Mouse (Mus musculus): ENCODE data around the gene Dpp6. TPM values are rescaled to one million over a fixed set of nuclear protein-coding genes. Genes with fewer than 3 reads are reported as not detected.

Gene Dpp6
- polyA plus RNA-seq, 1 experiment from 2014 or later = 0.36 TPM

DNA sequence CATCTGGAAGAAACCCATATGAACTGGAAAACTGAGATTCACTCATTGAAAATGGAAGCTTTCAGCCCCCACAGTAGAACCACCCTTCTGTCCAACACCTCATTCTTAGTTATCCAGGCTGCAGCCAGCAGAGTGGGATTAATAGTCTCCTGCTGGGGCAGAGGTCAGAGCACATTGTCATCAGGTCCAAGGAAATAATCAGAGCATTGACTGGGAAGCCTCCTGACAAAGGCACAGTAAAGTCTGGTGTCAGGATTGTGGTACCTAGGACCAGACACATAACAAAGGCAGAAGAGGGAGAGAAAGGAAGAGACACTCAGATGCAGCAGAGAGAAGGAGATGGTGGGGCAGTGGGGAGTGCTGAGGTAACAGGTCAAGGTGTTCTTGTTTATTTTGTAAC is 93.3 kb downstream of the Dpp6 start:
- H3K9me3 ChIP-seq (ENCODE audit: control insufficient read depth, low read length) = no peaks in the 10 kb centered on the region
- peaks cover 6% of the 10 kb centered on the region; the same call in 1 of the 2 replicates for H3K27me3 ChIP-seq (ENCODE audit: control insufficient read depth, insufficient read depth, low read length)
- no peak overlapping the region for H3K27ac ChIP-seq (replicated peaks in 1 of 2; ENCODE audit: control insufficient read depth in 1 of 2, insufficient read depth in 1 of 2, low read depth in 2 of 2, low read length in 2 of 2)
- no peak overlapping the region for H3K4me3 ChIP-seq (ENCODE audit: control insufficient read depth in 1 of 2, insufficient read depth in 1 of 2, low read depth in 1 of 2, low read length in 2 of 2)
- no peak for ATAC-seq (ENCODE audit: insufficient number of reproducible peaks, insufficient read depth, low FRiP score, low read depth)
- H3K36me3 ChIP-seq (ENCODE audit: control insufficient read depth, insufficient read depth, low read length) = no peaks in the 10 kb centered on the region
- no peak overlapping the region for H3K4me2 ChIP-seq (ENCODE audit: low read length)
- H3K9ac ChIP-seq (ENCODE audit: low read length) = no peak overlapping the region
- no peaks in the 10 kb centered on the region for H3K4me1 ChIP-seq (ENCODE audit: control insufficient read depth in 2 of 2, insufficient read depth in 2 of 2, low read length in 2 of 2)

DNA sequence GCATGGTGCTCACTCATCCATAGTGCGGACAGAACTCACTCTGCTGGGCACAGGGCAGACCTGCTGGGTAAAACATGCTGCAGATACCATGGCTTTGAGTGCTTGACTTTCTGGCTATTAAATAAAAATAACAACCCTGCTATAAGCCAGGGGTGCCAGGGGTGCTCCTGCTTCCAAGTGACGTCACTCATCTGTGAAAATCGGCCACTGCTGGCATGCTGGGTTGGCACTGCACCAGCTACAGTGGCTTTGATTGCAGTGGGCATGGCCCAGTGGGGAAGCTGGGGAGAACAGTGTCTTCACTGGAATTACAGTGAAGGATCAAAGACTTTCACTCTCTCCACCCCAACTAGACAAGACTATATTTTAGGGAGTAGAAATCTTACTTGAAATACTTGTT is 95.0 kb downstream of the Dpp6 start:
- Histone ChIP-seq H3K4me1 (ENCODE audit: control insufficient read depth in 2 of 2, insufficient read depth in 2 of 2, low read length in 2 of 2) (no peaks in the 10 kb centered on the region), H3K27ac (replicated peaks in 1 of 2; ENCODE audit: control insufficient read depth in 1 of 2, insufficient read depth in 1 of 2, low read depth in 2 of 2, low read length in 2 of 2) (no peak overlapping the region), H3K4me2 (ENCODE audit: low read length) (no peak overlapping the region), H3K27me3 (ENCODE audit: control insufficient read depth, insufficient read depth, low read length) (no peaks in the 10 kb centered on the region; the same call in 1 of the 2 replicates), H3K36me3 (ENCODE audit: control insufficient read depth, insufficient read depth, low read length) (no peaks in the 10 kb centered on the region), H3K9ac (ENCODE audit: low read length) (no peak overlapping the region), H3K4me3 (ENCODE audit: control insufficient read depth in 1 of 2, insufficient read depth in 1 of 2, low read depth in 1 of 2, low read length in 2 of 2) (no peak overlapping the region), H3K9me3 (ENCODE audit: control insufficient read depth, low read length) (no peaks in the 10 kb centered on the region)
- 68% methylated on average over 3 of the region's 3 CpGs for WGBS
- no peak for ATAC-seq (ENCODE audit: insufficient number of reproducible peaks, insufficient read depth, low FRiP score, low read depth)

DNA sequence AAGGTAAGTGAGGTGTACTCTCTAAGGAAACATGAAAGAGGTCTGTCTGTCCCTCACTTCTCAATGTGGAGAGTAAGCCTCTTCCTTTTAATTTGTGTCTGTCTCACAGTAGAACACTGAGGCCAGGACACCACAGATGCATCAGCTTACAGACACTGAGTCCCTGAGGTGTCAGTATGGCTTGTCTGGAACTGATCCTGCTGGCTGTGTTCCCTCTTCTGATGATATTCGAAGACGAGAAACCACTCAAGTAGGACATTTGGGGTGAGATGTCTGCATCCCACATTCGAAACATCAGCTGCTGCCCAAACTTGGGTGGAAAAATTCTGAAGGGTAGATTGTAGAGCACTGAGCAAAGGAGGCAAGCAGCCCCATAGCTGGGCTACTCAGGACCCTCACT is 101.8 kb downstream of the Dpp6 start:
- Histone ChIP-seq H3K27ac (replicated peaks in 1 of 2; ENCODE audit: control insufficient read depth in 1 of 2, insufficient read depth in 1 of 2, low read depth in 2 of 2, low read length in 2 of 2) (no peak overlapping the region), H3K9me3 (ENCODE audit: control insufficient read depth, low read length) (no peaks in the 10 kb centered on the region), H3K4me3 (ENCODE audit: control insufficient read depth in 1 of 2, insufficient read depth in 1 of 2, low read depth in 1 of 2, low read length in 2 of 2) (no peak overlapping the region), H3K4me2 (ENCODE audit: low read length) (no peak overlapping the region), H3K27me3 (ENCODE audit: control insufficient read depth, insufficient read depth, low read length) (no peaks in the 10 kb centered on the region), H3K9ac (ENCODE audit: low read length) (no peak overlapping the region), H3K36me3 (ENCODE audit: control insufficient read depth, insufficient read depth, low read length) (no peaks in the 10 kb centered on the region), H3K4me1 (ENCODE audit: control insufficient read depth in 2 of 2, insufficient read depth in 2 of 2, low read length in 2 of 2) (no peaks in the 10 kb centered on the region)
- 75% methylated on average over 3 of the region's 3 CpGs for WGBS
- ATAC-seq (ENCODE audit: insufficient number of reproducible peaks, insufficient read depth, low FRiP score, low read depth) = no peak

DNA sequence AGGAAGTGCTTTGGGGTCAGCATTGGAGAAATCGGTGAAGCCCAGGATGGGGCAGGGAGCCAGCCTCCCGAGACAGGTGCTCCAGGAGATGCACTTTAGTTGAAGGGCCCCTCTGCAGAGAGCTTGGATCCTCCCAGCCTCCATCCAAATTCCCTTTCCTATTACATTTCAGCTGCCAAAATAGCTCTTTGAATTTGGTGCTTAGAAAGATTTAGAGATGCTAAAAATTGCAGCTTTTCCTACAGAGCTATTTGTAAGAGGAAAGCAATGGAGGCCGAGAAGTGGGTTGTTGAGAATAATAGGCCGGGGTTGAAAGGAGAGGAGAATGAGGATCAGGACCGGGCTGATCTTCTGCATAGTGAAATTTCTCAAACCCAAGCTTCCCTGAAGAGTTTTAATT is 107.5 kb downstream of the Dpp6 start:
- 77% methylated on average over 5 of the region's 5 CpGs for WGBS
- no peak for ATAC-seq (ENCODE audit: insufficient number of reproducible peaks, insufficient read depth, low FRiP score, low read depth)
- no peaks in the 10 kb centered on the region for H3K27me3 ChIP-seq (ENCODE audit: control insufficient read depth, insufficient read depth, low read length)
- H3K4me3 ChIP-seq (ENCODE audit: control insufficient read depth in 1 of 2, insufficient read depth in 1 of 2, low read depth in 1 of 2, low read length in 2 of 2) = no peak overlapping the region
- H3K36me3 ChIP-seq (ENCODE audit: control insufficient read depth, insufficient read depth, low read length) = no peaks in the 10 kb centered on the region
- no peaks in the 10 kb centered on the region for H3K4me1 ChIP-seq (ENCODE audit: control insufficient read depth in 2 of 2, insufficient read depth in 2 of 2, low read length in 2 of 2)
- no peak overlapping the region for H3K9ac ChIP-seq (ENCODE audit: low read length)
- no peak overlapping the region for H3K27ac ChIP-seq (replicated peaks in 1 of 2; ENCODE audit: control insufficient read depth in 1 of 2, insufficient read depth in 1 of 2, low read depth in 2 of 2, low read length in 2 of 2)
- no peak overlapping the region for H3K4me2 ChIP-seq (ENCODE audit: low read length)
- H3K9me3 ChIP-seq (ENCODE audit: control insufficient read depth, low read length) = no peaks in the 10 kb centered on the region

DNA sequence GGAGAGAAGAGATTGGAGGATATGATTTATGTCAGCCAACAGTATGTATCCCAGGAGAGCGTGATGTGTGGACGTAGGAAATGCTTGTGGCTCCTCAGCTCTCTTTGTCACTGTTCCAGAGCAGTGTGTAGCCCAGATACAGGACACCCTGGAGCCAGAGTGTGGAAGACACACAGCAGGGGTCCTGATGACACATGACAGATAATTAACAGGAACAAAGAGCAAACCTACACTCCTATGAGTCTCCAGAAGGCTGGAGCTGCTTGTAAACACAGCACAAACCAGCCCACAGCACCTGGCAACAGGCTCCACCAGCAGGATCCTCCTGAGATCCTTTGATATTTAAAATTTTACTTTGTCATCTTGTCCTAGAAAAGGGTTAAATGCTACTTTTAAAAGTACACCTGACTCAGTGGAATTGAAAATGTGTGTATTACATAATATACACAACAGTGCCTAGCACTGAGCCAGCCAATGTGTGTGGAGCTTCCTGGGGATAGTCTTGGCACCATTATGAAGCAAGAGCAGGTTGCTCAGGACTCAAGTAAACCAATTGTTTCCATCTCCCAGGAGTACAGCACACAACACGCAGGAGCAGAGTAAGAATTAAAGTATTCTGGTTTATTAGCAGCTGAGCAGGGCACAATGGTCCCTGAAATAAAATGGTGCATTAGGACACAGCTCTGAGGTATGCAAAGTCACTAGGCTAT is 115.6 kb downstream of the Dpp6 start:
- Histone ChIP-seq H3K4me3 (ENCODE audit: control insufficient read depth in 1 of 2, insufficient read depth in 1 of 2, low read depth in 1 of 2, low read length in 2 of 2) (no peak overlapping the region), H3K27ac (replicated peaks in 1 of 2; ENCODE audit: control insufficient read depth in 1 of 2, insufficient read depth in 1 of 2, low read depth in 2 of 2, low read length in 2 of 2) (no peak overlapping the region), H3K4me2 (ENCODE audit: low read length) (no peak overlapping the region), H3K4me1 (ENCODE audit: control insufficient read depth in 2 of 2, insufficient read depth in 2 of 2, low read length in 2 of 2) (no peaks in the 10 kb centered on the region), H3K9me3 (ENCODE audit: control insufficient read depth, low read length) (no peaks in the 10 kb centered on the region), H3K36me3 (ENCODE audit: control insufficient read depth, insufficient read depth, low read length) (no peaks in the 10 kb centered on the region), H3K9ac (ENCODE audit: low read length) (no peak overlapping the region), H3K27me3 (ENCODE audit: control insufficient read depth, insufficient read depth, low read length) (no peaks in the 10 kb centered on the region)
- no peak for ATAC-seq (ENCODE audit: insufficient number of reproducible peaks, insufficient read depth, low FRiP score, low read depth)
- 40% methylated on average over 3 of the region's 3 CpGs for WGBS

DNA sequence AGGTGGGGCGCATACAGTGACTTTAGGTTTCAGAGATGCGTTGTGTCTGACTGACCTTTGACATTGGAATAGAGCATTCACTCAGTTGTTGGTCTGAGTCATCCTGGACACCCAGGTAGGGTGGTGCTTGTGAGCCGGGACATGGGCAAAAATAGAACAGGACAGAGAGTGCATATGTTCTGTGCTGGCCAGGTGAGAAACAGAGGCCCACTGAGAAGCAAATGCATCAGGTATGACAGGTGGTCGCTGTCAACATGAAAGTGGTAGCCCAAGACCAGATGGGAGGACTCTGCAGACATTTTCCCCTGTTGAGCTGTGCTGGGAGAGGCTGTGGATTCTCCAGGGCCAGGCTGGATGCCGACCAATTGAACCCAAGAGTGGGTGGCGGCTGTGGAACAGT is 117.9 kb downstream of the Dpp6 start:
- WGBS = 73% methylated on average over 6 of the region's 6 CpGs
- no peaks in the 10 kb centered on the region for H3K4me1 ChIP-seq (ENCODE audit: control insufficient read depth in 2 of 2, insufficient read depth in 2 of 2, low read length in 2 of 2)
- H3K4me3 ChIP-seq (ENCODE audit: control insufficient read depth in 1 of 2, insufficient read depth in 1 of 2, low read depth in 1 of 2, low read length in 2 of 2) = no peak overlapping the region
- ATAC-seq (ENCODE audit: insufficient number of reproducible peaks, insufficient read depth, low FRiP score, low read depth) = no peak
- H3K9ac ChIP-seq (ENCODE audit: low read length) = no peak overlapping the region
- H3K36me3 ChIP-seq (ENCODE audit: control insufficient read depth, insufficient read depth, low read length) = no peaks in the 10 kb centered on the region
- no peaks in the 10 kb centered on the region for H3K9me3 ChIP-seq (ENCODE audit: control insufficient read depth, low read length)
- H3K4me2 ChIP-seq (ENCODE audit: low read length) = no peak overlapping the region
- H3K27ac ChIP-seq (replicated peaks in 1 of 2; ENCODE audit: control insufficient read depth in 1 of 2, insufficient read depth in 1 of 2, low read depth in 2 of 2, low read length in 2 of 2) = no peak overlapping the region
- no peaks in the 10 kb centered on the region for H3K27me3 ChIP-seq (ENCODE audit: control insufficient read depth, insufficient read depth, low read length)

DNA sequence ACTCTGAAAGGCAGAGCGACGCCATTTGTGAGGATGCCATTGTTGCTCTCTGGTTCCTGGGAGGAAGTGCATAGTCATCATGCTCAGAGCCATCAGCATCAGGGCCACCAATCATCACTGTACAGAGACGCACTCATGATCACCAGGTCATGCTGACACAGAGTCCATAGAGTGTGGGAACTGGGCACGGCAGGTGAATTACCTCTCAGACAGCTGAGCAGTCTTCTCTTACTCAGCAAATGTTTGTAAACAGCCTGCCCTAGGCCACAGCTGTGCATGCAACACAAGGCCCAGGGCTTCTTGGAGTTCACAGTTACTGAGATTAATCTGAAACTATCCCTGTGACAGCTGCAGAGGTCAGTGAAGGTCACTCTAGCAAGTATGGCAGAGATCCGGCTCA is 124.5 kb downstream of the Dpp6 start:
- H3K4me1 ChIP-seq (ENCODE audit: control insufficient read depth in 2 of 2, insufficient read depth in 2 of 2, low read length in 2 of 2) = no peaks in the 10 kb centered on the region
- H3K27ac ChIP-seq (replicated peaks in 1 of 2; ENCODE audit: control insufficient read depth in 1 of 2, insufficient read depth in 1 of 2, low read depth in 2 of 2, low read length in 2 of 2) = no peak overlapping the region
- no peak overlapping the region for H3K4me3 ChIP-seq (ENCODE audit: control insufficient read depth in 1 of 2, insufficient read depth in 1 of 2, low read depth in 1 of 2, low read length in 2 of 2)
- H3K36me3 ChIP-seq (ENCODE audit: control insufficient read depth, insufficient read depth, low read length) = no peaks in the 10 kb centered on the region
- H3K9me3 ChIP-seq (ENCODE audit: control insufficient read depth, low read length) = no peaks in the 10 kb centered on the region
- H3K9ac ChIP-seq (ENCODE audit: low read length) = no peak overlapping the region
- no peaks in the 10 kb centered on the region for H3K27me3 ChIP-seq (ENCODE audit: control insufficient read depth, insufficient read depth, low read length)
- ATAC-seq (ENCODE audit: insufficient number of reproducible peaks, insufficient read depth, low FRiP score, low read depth) = no peak
- 71% methylated on average over 5 of the region's 5 CpGs for WGBS
- H3K4me2 ChIP-seq (ENCODE audit: low read length) = no peak overlapping the region

Data from heart, embryonic 14.5 days (tissue).